Mouse (Mus musculus) CH12.LX (cell line): Measurements from ENCODE around the gene Mff.

ENCODE experiments used
- CTCF ChIP-seq, 2 experiments: IDR thresholded peaks in 1 of 2; conservative IDR thresholded peaks in 1 of 2; 2 replicates each; pipeline ENCODE4 v1.5.1; 2011 to 2012; ENCODE audit warnings: low read depth in 2 of 2, low read length in 2 of 2, improper control_type of control experiment in 1 of 2, inconsistent platforms in 1 of 2, mild to moderate bottlenecking in 1 of 2, moderate library complexity in 1 of 2
- ELF1 ChIP-seq: IDR thresholded peaks from 2 replicates; pipeline ENCODE4 v1.6.1; 2014; ENCODE audit warnings: low read depth, mild to moderate bottlenecking, inconsistent platforms, low read length, improper control_type of control experiment
- EP300 ChIP-seq: IDR thresholded peaks from 2 replicates; pipeline ENCODE4 v1.6.1; 2011; ENCODE audit warnings: low read length, improper control_type of control experiment
- MAZ ChIP-seq: IDR thresholded peaks from 2 replicates; pipeline ENCODE4 v1.6.1; 2012; ENCODE audit warnings: low read depth, mild to moderate bottlenecking, inconsistent platforms, low read length, improper control_type of control experiment, moderate library complexity
- NELFE ChIP-seq: IDR thresholded peaks from 2 replicates; pipeline ENCODE4 v1.6.1; 2011; ENCODE audit warnings: low read depth, low read length, improper control_type of control experiment
- NRF1 ChIP-seq: IDR thresholded peaks from 2 replicates; pipeline ENCODE4 v1.6.1; 2014; ENCODE audit warnings: low read depth, mild to moderate bottlenecking, inconsistent platforms, low read length, improper control_type of control experiment, moderate library complexity
- POLR2A ChIP-seq: IDR thresholded peaks from 2 replicates; pipeline ENCODE4 v1.6.1; 2011; ENCODE audit warnings: low read depth, mild to moderate bottlenecking, improper control_type of control experiment, low read length
- TCF12 ChIP-seq: IDR thresholded peaks from 2 replicates; pipeline ENCODE4 v1.6.1; 2014; ENCODE audit warnings: low read depth, mild to moderate bottlenecking, inconsistent platforms, low read length, improper control_type of control experiment
- USF2 ChIP-seq: conservative IDR thresholded peaks from 2 replicates; pipeline ENCODE4 v1.6.1; 2011; ENCODE audit warnings: low read depth, low read length, improper control_type of control experiment
- ZC3H11A ChIP-seq: IDR thresholded peaks from 2 replicates; pipeline ENCODE4 v1.6.1; 2012; ENCODE audit warnings: low read depth, mild to moderate bottlenecking, inconsistent platforms, low read length, improper control_type of control experiment
- ZKSCAN1 ChIP-seq: IDR thresholded peaks from 2 replicates; pipeline ENCODE4 v1.6.1; 2012; ENCODE audit warnings: low read depth, inconsistent platforms, low read length, improper control_type of control experiment, borderline replicate concordance

DNA sequence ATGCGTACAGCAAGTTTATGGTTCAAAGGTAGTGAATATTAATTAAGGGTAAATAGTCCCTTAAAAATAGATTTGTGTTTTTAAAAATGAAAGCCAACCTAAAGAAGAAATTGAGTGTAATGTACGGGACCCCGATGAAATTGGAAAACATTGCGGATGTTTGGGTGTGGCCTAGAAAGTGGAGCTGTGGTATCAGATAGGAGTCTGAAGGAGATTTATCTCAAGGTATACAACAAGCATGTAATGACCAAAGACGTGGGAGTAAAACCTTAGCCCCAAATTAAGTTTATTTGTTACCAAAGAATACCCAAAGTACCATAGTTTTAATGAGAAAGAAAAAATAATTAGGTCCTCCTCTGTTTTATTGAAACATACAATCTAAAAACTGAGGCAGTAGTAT lies 1.8 kb downstream of the Mff start:
- no peak for TF ChIP-seq ELF1
- no peak for TF ChIP-seq NELFE
- TF ChIP-seq POLR2A, result no peak
- no peak for TF ChIP-seq EP300
- no peak for TF ChIP-seq MAZ
- no peak for TF ChIP-seq TCF12
- no peak for TF ChIP-seq CTCF (conservative IDR thresholded peaks at IDR 0.05 in 1 of 2, IDR thresholded peaks at IDR 0.05 in 1 of 2; ENCODE audit: low read depth in 2 of 2, low read length in 2 of 2)
- TF ChIP-seq ZC3H11A, result no peak
- no peak for TF ChIP-seq USF2
- TF ChIP-seq ZKSCAN1, result no peak
- TF ChIP-seq NRF1, result no peak
